Mouse (Mus musculus) hindbrain, embryonic 10.5 days (tissue): ENCODE measurements around the gene Slc25a22. TPM values are rescaled to one million over a fixed set of nuclear protein-coding genes. Genes with fewer than 3 reads are reported as not detected.
"Not testable (repeated sequence)": the region's sequence is repeated elsewhere in the genome, so short reads cannot be mapped to it uniquely, and the experiment has no call there.

Experiments used
- DNase-seq: peaks from one replicate; pipeline ENCODE4 v3.0.0-alpha.2; 2017; ENCODE audit warnings: low spot score
- H3K27ac ChIP-seq: fragments of 300-500 bp; sonication (generic); 2 replicates; pipeline ENCODE4 v1.5.1; 2016; ENCODE audit warnings: mild to moderate bottlenecking, moderate library complexity
- H3K27me3 ChIP-seq: fragments of 300-500 bp; sonication (generic); 2 replicates; pipeline ENCODE4 v1.6.1; 2016; ENCODE audit warnings: mild to moderate bottlenecking; ENCODE audit not compliant: poor library complexity, insufficient read depth, severe bottlenecking
- H3K36me3 ChIP-seq: fragments of 300-500 bp; sonication (generic); 2 replicates; pipeline ENCODE4 v1.6.1; 2016; ENCODE audit warnings: mild to moderate bottlenecking, moderate library complexity
- H3K4me1 ChIP-seq: fragments of 300-500 bp; sonication (generic); replicated peaks from 2 replicates; pipeline ENCODE4 v1.6.1; 2016; ENCODE audit warnings: mild to moderate bottlenecking
- H3K4me3 ChIP-seq: fragments of 300-500 bp; sonication (generic); 2 replicates; pipeline ENCODE4 v1.5.1; 2016; ENCODE audit warnings: mild to moderate bottlenecking, moderate library complexity
- H3K9me3 ChIP-seq: fragments of 300-500 bp; sonication (generic); 2 replicates; pipeline ENCODE4 v1.6.1; 2016; ENCODE audit warnings: mild to moderate bottlenecking, moderate library complexity
- WGBS: fragments of 180-500 bp; shearing (Covaris S2); methylation state at CpG from one replicate; pipeline ENCODE4 v1.1.7; 2016; 5-methylcytosine and 5-hydroxymethylcytosine counted together
- polyA plus RNA-seq: library from polyadenylated mRNA; unstranded; fragments of >200 nt; fragmentation: Nextera tagmentation; extraction: Ambion mirVana; gene quantifications from 2 replicates; pipeline ENCODE4 v1.2.1, GENCODE M21; 2016

The Slc25a22 gene
- polyA plus RNA-seq, 1 experiment from 2014 or later = 55.6 TPM

- Histone ChIP-seq H3K27me3 (no peaks in the 10 kb centered on the region), H3K27ac (no peak overlapping the region), H3K4me3 (no peak overlapping the region), H3K9me3 (no peaks in the 10 kb centered on the region), H3K36me3 (no peaks in the 10 kb centered on the region), H3K4me1 (no peaks in the 10 kb centered on the region)
- no peak for DNase-seq
- WGBS = 88% methylated on average over 9 of the region's 9 CpGs
Observed at GRCm38 (mm10) chr7:141420030-141420702, 17.5 kb downstream of the Slc25a22 start.

- Histone ChIP-seq H3K4me3 (no peak overlapping the region), H3K9me3 (no peaks in the 10 kb centered on the region), H3K36me3 (no peaks in the 10 kb centered on the region), H3K27ac (no peak overlapping the region), H3K27me3 (no peaks in the 10 kb centered on the region), H3K4me1 (peaks cover 9% of the 10 kb centered on the region)
- no peak for DNase-seq
- WGBS = 87% methylated on average over 7 of the region's 7 CpGs
Observed at GRCm38 (mm10) chr7:141418970-141419369, 18.7 kb downstream of the Slc25a22 start.

- Histone ChIP-seq H3K27ac (no peak overlapping the region), H3K36me3 (no peaks in the 10 kb centered on the region), H3K9me3 (no peaks in the 10 kb centered on the region), H3K4me3 (no peak overlapping the region), H3K4me1 (peaks cover 18% of the 10 kb centered on the region), H3K27me3 (no peaks in the 10 kb centered on the region)
- WGBS = 73% methylated on average over 8 of the region's 8 CpGs
- DNase-seq = no peak
Observed at GRCm38 (mm10) chr7:141417731-141418681, 19.7 kb downstream of the Slc25a22 start.

- 73% methylated on average over 6 of the region's 6 CpGs for WGBS
- DNase-seq = no peak
- no peaks in the 10 kb centered on the region for H3K27me3 ChIP-seq
Observed at GRCm38 (mm10) chr7:141416144-141416841, 21.4 kb downstream of the Slc25a22 start.

GRCm38 (mm10) chr7:141413809-141414584 lies 23.7 kb downstream of the Slc25a22 start, which contains the start of gene Gatd1:
Gene Gatd1 (minus strand): TSS chr7:141414136.
- no peaks in the 10 kb centered on the region for H3K27me3 ChIP-seq
- peaks cover 28% of the 10 kb centered on the region for H3K4me1 ChIP-seq
- no peaks in the 10 kb centered on the region for H3K9me3 ChIP-seq
- peaks cover 20% of the 10 kb centered on the region for H3K36me3 ChIP-seq
- WGBS = under 1% methylated on average over 56 of the region's 56 CpGs
- peak; percentile 100 for DNase-seq
- H3K4me3 ChIP-seq = peak within 1 kb of the TSS; percentile 69
- H3K27ac ChIP-seq = peak within 1 kb of the TSS; percentile 93

More at GRCm38 (mm10) chr7:141416144-141416841, 21.4 kb downstream of the Slc25a22 start:
- Histone ChIP-seq H3K9me3 (no peaks in the 10 kb centered on the region), H3K27ac (no peak overlapping the region), H3K4me1 (peaks cover 21% of the 10 kb centered on the region), H3K4me3 (no peak overlapping the region), H3K36me3 (no peaks in the 10 kb centered on the region)

GRCm38 (mm10) chr7:141413331-141413730 lies 24.4 kb downstream of the Slc25a22 start:
- peaks cover 30% of the 10 kb centered on the region for H3K4me1 ChIP-seq
- 4% methylated on average over 16 of the region's 16 CpGs for WGBS
- H3K27ac ChIP-seq = peak overlapping the region; percentile 93
- peaks cover 26% of the 10 kb centered on the region for H3K36me3 ChIP-seq
- H3K9me3 ChIP-seq = no peaks in the 10 kb centered on the region
- H3K4me3 ChIP-seq = peak overlapping the region; percentile 69
- no peak for DNase-seq
- no peaks in the 10 kb centered on the region for H3K27me3 ChIP-seq

- H3K27me3 ChIP-seq = no peaks in the 10 kb centered on the region
- DNase-seq = no peak
- H3K27ac ChIP-seq = no peak overlapping the region
- peaks cover 30% of the 10 kb centered on the region for H3K4me1 ChIP-seq
- peaks cover 38% of the 10 kb centered on the region for H3K36me3 ChIP-seq
- 0 out of 2 replicates have a peak, but pooled peaks cover 2% of the 10 kb centered on the region for H3K9me3 ChIP-seq
- no peak overlapping the region for H3K4me3 ChIP-seq
- WGBS = 100% methylated on average over 1 of the region's 1 CpGs
Observed at GRCm38 (mm10) chr7:141411667-141412066, 26.0 kb downstream of the Slc25a22 start.

- Histone ChIP-seq H3K36me3 (peaks cover 41% of the 10 kb centered on the region), H3K4me3 (no peak overlapping the region), H3K27ac (no peak overlapping the region), H3K27me3 (no peaks in the 10 kb centered on the region), H3K9me3 (0 out of 2 replicates have a peak, but pooled peaks cover 2% of the 10 kb centered on the region), H3K4me1 (peaks cover 30% of the 10 kb centered on the region)
- DNase-seq = no peak
- 92% methylated on average over 8 of the region's 8 CpGs for WGBS
Observed at GRCm38 (mm10) chr7:141410631-141411030, 27.1 kb downstream of the Slc25a22 start.

- Histone ChIP-seq H3K4me3 (no peak overlapping the region), H3K36me3 (peaks cover 46% of the 10 kb centered on the region), H3K9me3 (0 out of 2 replicates have a peak, but pooled peaks cover 2% of the 10 kb centered on the region), H3K27ac (peak overlapping the region; percentile 37), H3K27me3 (no peaks in the 10 kb centered on the region), H3K4me1 (peaks cover 20% of the 10 kb centered on the region)
- peak; percentile 89 for DNase-seq
- 17% methylated on average over 11 of the region's 11 CpGs for WGBS
Observed at GRCm38 (mm10) chr7:141408833-141409232, 28.9 kb downstream of the Slc25a22 start.

- WGBS = 97% methylated on average over 7 of the region's 7 CpGs
Observed at GRCm38 (mm10) chr7:141407670-141408069, 30.0 kb downstream of the Slc25a22 start.

GRCm38 (mm10) chr7:141405466-141405865 lies 32.2 kb downstream of the Slc25a22 start:
- WGBS = 85% methylated on average over 4 of the region's 4 CpGs
- no peak overlapping the region for H3K27ac ChIP-seq
- H3K9me3 ChIP-seq = 0 out of 2 replicates have a peak, but pooled peaks cover 2% of the 10 kb centered on the region
- H3K27me3 ChIP-seq = no peaks in the 10 kb centered on the region
- H3K4me1 ChIP-seq = peaks cover 8% of the 10 kb centered on the region
- H3K4me3 ChIP-seq = no peak overlapping the region
- H3K36me3 ChIP-seq = peaks cover 75% of the 10 kb centered on the region
- no peak for DNase-seq

More at GRCm38 (mm10) chr7:141407670-141408069, 30.0 kb downstream of the Slc25a22 start:
- not testable (repeated sequence) for H3K4me3 ChIP-seq, H3K9me3 ChIP-seq, H3K4me1 ChIP-seq, H3K27ac ChIP-seq, H3K27me3 ChIP-seq, DNase-seq
- H3K36me3 ChIP-seq = peaks cover 58% of the 10 kb centered on the region

GRCm38 (mm10) chr7:141403305-141403704 lies 34.4 kb downstream of the Slc25a22 start:
- Histone ChIP-seq H3K4me3 (no peak overlapping the region), H3K27me3 (no peaks in the 10 kb centered on the region), H3K9me3 (0 out of 2 replicates have a peak, but pooled peaks cover 2% of the 10 kb centered on the region), H3K36me3 (peaks cover 75% of the 10 kb centered on the region), H3K4me1 (no peaks in the 10 kb centered on the region), H3K27ac (no peak overlapping the region)
- 51% methylated on average over 5 of the region's 5 CpGs for WGBS
- peak; percentile 54 for DNase-seq
